In the genomic region with DNA sequence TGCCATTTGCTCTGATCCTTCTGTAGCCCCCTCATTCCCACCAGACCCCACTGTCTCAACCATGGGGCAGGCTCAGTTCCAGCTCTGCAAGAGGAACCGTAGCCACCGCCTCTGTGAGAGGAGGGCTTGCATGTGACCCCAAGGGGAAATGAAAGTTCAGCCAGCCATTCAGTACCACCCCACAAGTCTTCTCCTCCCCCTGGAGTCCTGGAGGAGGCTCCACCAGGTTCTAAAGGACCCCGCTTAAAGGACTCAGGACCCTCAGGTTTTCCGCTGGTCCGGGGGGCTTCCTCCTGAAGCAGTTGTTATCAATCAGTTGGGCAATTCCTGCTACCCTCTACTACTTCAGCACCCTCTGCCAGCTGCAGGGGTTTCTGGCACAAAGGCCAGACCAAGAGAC, we compare ENCODE assay signal across 10 mouse cellular contexts. TPM values are rescaled to one million over a fixed set of nuclear protein-coding genes. Genes with fewer than 3 reads are reported as not detected.
DNase-seq lines count a peak whose midpoint lies in the region; ATAC-seq and TF ChIP-seq lines count a peak whose summit lies in the region.
"Had no signal": no experiment of that assay in that cellular context is flagged by ENCODE, and none has a peak within 500 bp of the region (broad histone marks: within the 10 kb centered on the region; RNA-seq: fewer than 3 reads in every experiment).

No protein-coding gene starts in this region.

- no peak overlapping the region for H3K4me2 ChIP-seq in hindbrain, embryonic 12.5 days (replicated peaks)
- H3K4me2 ChIP-seq in hindbrain, embryonic 14.5 days (replicated peaks) = no peak overlapping the region
- peak overlapping the region; percentile 15; the same call in 1 of the 2 replicates for H3K4me2 ChIP-seq in limb, embryonic 12.5 days
- H3K4me2 ChIP-seq in midbrain, embryonic 16.5 days (ENCODE audit: low read length) = no peak overlapping the region; the same call in 1 of the 2 replicates
- no peak overlapping the region for H3K4me2 ChIP-seq in kidney, embryonic 15.5 days
- H3K4me2 ChIP-seq: lung, embryonic 15.5 days had no signal

- H3K36me3 ChIP-seq in hindbrain, embryonic 12.5 days = no peaks in the 10 kb centered on the region
- H3K36me3 ChIP-seq in hindbrain, embryonic 14.5 days (replicated peaks; ENCODE audit: control insufficient read depth, insufficient read depth) = no peaks in the 10 kb centered on the region
- no peaks in the 10 kb centered on the region for H3K36me3 ChIP-seq in limb, embryonic 12.5 days
- no peaks in the 10 kb centered on the region for H3K36me3 ChIP-seq in midbrain, embryonic 16.5 days (ENCODE audit: control insufficient read depth, insufficient read depth, low read length)
- H3K36me3 ChIP-seq in kidney, embryonic 15.5 days = no peaks in the 10 kb centered on the region
- H3K36me3 ChIP-seq: lung, embryonic 15.5 days had no signal

- H3K27me3 ChIP-seq in hindbrain, embryonic 12.5 days = peaks cover 8% of the 10 kb centered on the region
- H3K27me3 ChIP-seq in hindbrain, embryonic 14.5 days (ENCODE audit: control insufficient read depth, insufficient read depth, low read length) = no peaks in the 10 kb centered on the region
- peaks cover 19% of the 10 kb centered on the region for H3K27me3 ChIP-seq in limb, embryonic 12.5 days
- no peaks in the 10 kb centered on the region for H3K27me3 ChIP-seq in midbrain, embryonic 16.5 days (ENCODE audit: control insufficient read depth, insufficient read depth, low read depth, low read length)
- peaks cover 28% of the 10 kb centered on the region for H3K27me3 ChIP-seq in kidney, embryonic 15.5 days

- 54% methylated on average over 5 of the region's 5 CpGs for WGBS in hindbrain, embryonic 12.5 days
- WGBS in hindbrain, embryonic 14.5 days = 65% methylated on average over 5 of the region's 5 CpGs
- WGBS in limb, embryonic 12.5 days = 58% methylated on average over 5 of the region's 5 CpGs
- 44% methylated on average over 5 of the region's 5 CpGs for WGBS in midbrain, embryonic 16.5 days
- 54% methylated on average over 5 of the region's 5 CpGs for WGBS in kidney, embryonic 15.5 days

- no peak overlapping the region for H3K27ac ChIP-seq in hindbrain, embryonic 12.5 days
- no peak overlapping the region for H3K27ac ChIP-seq in hindbrain, embryonic 14.5 days
- H3K27ac ChIP-seq in cortical plate, adult 2 months (ENCODE audit: insufficient read depth, low read length) = peak overlapping the region; percentile 43; the same call in 1 of the 2 replicates
- no peak overlapping the region for H3K27ac ChIP-seq in limb, embryonic 12.5 days
- peak overlapping the region; percentile 38; the same call in 1 of the 2 replicates for H3K27ac ChIP-seq in midbrain, embryonic 16.5 days (ENCODE audit: low read length)
- no peak overlapping the region for H3K27ac ChIP-seq in kidney, embryonic 15.5 days
- H3K27ac ChIP-seq: lung, embryonic 15.5 days had no signal

- peaks cover 28% of the 10 kb centered on the region for H3K4me1 ChIP-seq in hindbrain, embryonic 12.5 days
- no peaks in the 10 kb centered on the region for H3K4me1 ChIP-seq in hindbrain, embryonic 14.5 days (replicated peaks; ENCODE audit: control insufficient read depth, insufficient read depth, low read length)
- H3K4me1 ChIP-seq in cortical plate, adult 2 months (ENCODE audit: control insufficient read depth, insufficient read depth, low read length) = peaks cover 4% of the 10 kb centered on the region
- H3K4me1 ChIP-seq in limb, embryonic 12.5 days (replicated peaks) = peaks cover 49% of the 10 kb centered on the region
- peaks cover 25% of the 10 kb centered on the region for H3K4me1 ChIP-seq in midbrain, embryonic 16.5 days (ENCODE audit: control insufficient read depth, insufficient read depth, low read length)
- peaks cover 36% of the 10 kb centered on the region for H3K4me1 ChIP-seq in kidney, embryonic 15.5 days

- H3K9me3 ChIP-seq in hindbrain, embryonic 12.5 days (replicated peaks) = no peaks in the 10 kb centered on the region
- no peaks in the 10 kb centered on the region for H3K9me3 ChIP-seq in hindbrain, embryonic 14.5 days (ENCODE audit: control insufficient read depth, low read length)
- H3K9me3 ChIP-seq in limb, embryonic 12.5 days = no peaks in the 10 kb centered on the region
- no peaks in the 10 kb centered on the region for H3K9me3 ChIP-seq in midbrain, embryonic 16.5 days (replicated peaks; ENCODE audit: control insufficient read depth, low read length, poor library complexity, severe bottlenecking)
- no peaks in the 10 kb centered on the region for H3K9me3 ChIP-seq in kidney, embryonic 15.5 days (replicated peaks)
- H3K9me3 ChIP-seq: lung, embryonic 15.5 days had no signal

- no peak overlapping the region for H3K4me3 ChIP-seq in hindbrain, embryonic 12.5 days
- H3K4me3 ChIP-seq in hindbrain, embryonic 14.5 days (replicated peaks; ENCODE audit: low read length) = no peak overlapping the region
- no peak overlapping the region for H3K4me3 ChIP-seq in cortical plate, adult 2 months (ENCODE audit: insufficient read depth, low read length)
- H3K4me3 ChIP-seq in limb, embryonic 12.5 days (replicated peaks) = no peak overlapping the region
- no peak overlapping the region for H3K4me3 ChIP-seq in midbrain, embryonic 16.5 days (ENCODE audit: low read depth, low read length)
- H3K4me3 ChIP-seq in kidney, embryonic 15.5 days (replicated peaks) = no peak overlapping the region
- H3K4me3 ChIP-seq: lung, embryonic 15.5 days had no signal

- TF ChIP-seq CTCF in cortical plate, adult 2 months (IDR thresholded peaks at IDR 0.05; ENCODE audit: extremely low read depth, insufficient read depth, low read length) = no peak

- DNase-seq in hindbrain, embryonic 14.5 days (ENCODE audit: low spot score) = no peak
- no peak for DNase-seq in thymus, postnatal 0 days (ENCODE audit: low spot score)
- DNase-seq in cerebellum, postnatal 25 days = no peak

- TF ChIP-seq POLR2A in cortical plate, adult 2 months (IDR thresholded peaks at IDR 0.05; ENCODE audit: extremely low read depth, insufficient read depth, low read length) = no peak

- peak overlapping the region; percentile 2; the same call in 1 of the 2 replicates for H3K9ac ChIP-seq in hindbrain, embryonic 12.5 days
- H3K9ac ChIP-seq in hindbrain, embryonic 14.5 days = no peak overlapping the region
- H3K9ac ChIP-seq in limb, embryonic 12.5 days (replicated peaks) = no peak overlapping the region
- H3K9ac ChIP-seq in midbrain, embryonic 16.5 days (ENCODE audit: low read depth, low read length) = no peak overlapping the region
- no peak overlapping the region for H3K9ac ChIP-seq in kidney, embryonic 15.5 days
- H3K9ac ChIP-seq: lung, embryonic 15.5 days had no signal

- ATAC-seq in hindbrain, embryonic 12.5 days (ENCODE audit: low FRiP score) = no peak
- no peak for ATAC-seq in hindbrain, embryonic 14.5 days (ENCODE audit: low FRiP score)
- no peak for ATAC-seq in limb, embryonic 12.5 days (ENCODE audit: insufficient number of reproducible peaks, insufficient read depth, low FRiP score, low TSS enrichment, low read depth)
- no peak for ATAC-seq in midbrain, embryonic 16.5 days
- ATAC-seq in kidney, embryonic 15.5 days (replicated peaks; ENCODE audit: low FRiP score) = no peak
- ATAC-seq: intestine, embryonic 16.5 days had no signal

RNA-seq across cellular contexts. Expression of gene Zfp385a, which starts 6.2 kb away (rescaled TPM):
- polyA plus RNA-seq in hindbrain, embryonic 12.5 days (2016; fragmentation: Nextera tagmentation; extraction: Ambion mirVana) = 20.5 and 23.8 TPM in 2 replicates
- polyA plus RNA-seq in hindbrain, embryonic 14.5 days (2014; fragmentation: Nextera tagmentation; extraction: Ambion mirVana) = 25.7 and 25.9 TPM in 2 replicates
- polyA plus RNA-seq in cortical plate, adult 2 months (2012; rRNA removed) = 42.3 and 45.2 TPM in 2 replicates
- polyA plus RNA-seq in limb, embryonic 12.5 days (2016; fragmentation: Nextera tagmentation; extraction: Ambion mirVana) = 11.2 and 13.3 TPM in 2 replicates
- 20.1 and 22.7 TPM in 2 replicates for polyA plus RNA-seq in midbrain, embryonic 16.5 days (2015; fragmentation: Nextera tagmentation; extraction: Ambion mirVana)
- polyA plus RNA-seq in thymus, postnatal 0 days (2015; fragmentation: Nextera tagmentation; extraction: Ambion mirVana) = 5.0 and 6.0 TPM in 2 replicates
- polyA plus RNA-seq in kidney, embryonic 15.5 days (2015; fragmentation: Nextera tagmentation; extraction: Ambion mirVana) = 12.5 and 14.4 TPM in 2 replicates

RNA-seq across cellular contexts. Expression of gene Gpr84, which starts 23.3 kb away (rescaled TPM):
- 0.36 and 0.51 TPM in 2 replicates for polyA plus RNA-seq in hindbrain, embryonic 12.5 days (2016; fragmentation: Nextera tagmentation; extraction: Ambion mirVana)
- polyA plus RNA-seq in hindbrain, embryonic 14.5 days (2014; fragmentation: Nextera tagmentation; extraction: Ambion mirVana) = 0.12 and 0.39 TPM in 2 replicates
- polyA plus RNA-seq in cortical plate, adult 2 months (2012; rRNA removed) = 0.98 and 1.2 TPM in 2 replicates
- 0.31 and 0.44 TPM in 2 replicates for polyA plus RNA-seq in limb, embryonic 12.5 days (2016; fragmentation: Nextera tagmentation; extraction: Ambion mirVana)
- 0.40 and 0.64 TPM in 2 replicates for polyA plus RNA-seq in midbrain, embryonic 16.5 days (2015; fragmentation: Nextera tagmentation; extraction: Ambion mirVana)
- polyA plus RNA-seq in thymus, postnatal 0 days (2015; fragmentation: Nextera tagmentation; extraction: Ambion mirVana) = 0.06 TPM in 1 of 2 replicates, not detected in the other
- 0.42 and 0.48 TPM in 2 replicates for polyA plus RNA-seq in kidney, embryonic 15.5 days (2015; fragmentation: Nextera tagmentation; extraction: Ambion mirVana)

RNA-seq across cellular contexts. Expression of gene Itga5, which starts 32.8 kb away (rescaled TPM):
- polyA plus RNA-seq in hindbrain, embryonic 12.5 days (2016; fragmentation: Nextera tagmentation; extraction: Ambion mirVana) = 26.8 and 27.0 TPM in 2 replicates
- polyA plus RNA-seq in hindbrain, embryonic 14.5 days (2014; fragmentation: Nextera tagmentation; extraction: Ambion mirVana) = 7.7 and 8.1 TPM in 2 replicates
- 2.4 and 3.8 TPM in 2 replicates for polyA plus RNA-seq in cortical plate, adult 2 months (2012; rRNA removed)
- polyA plus RNA-seq in limb, embryonic 12.5 days (2016; fragmentation: Nextera tagmentation; extraction: Ambion mirVana) = 45.1 and 50.5 TPM in 2 replicates
- polyA plus RNA-seq in midbrain, embryonic 16.5 days (2015; fragmentation: Nextera tagmentation; extraction: Ambion mirVana) = 5.8 and 7.4 TPM in 2 replicates
- 9.6 and 10.5 TPM in 2 replicates for polyA plus RNA-seq in thymus, postnatal 0 days (2015; fragmentation: Nextera tagmentation; extraction: Ambion mirVana)
- 32.8 and 41.3 TPM in 2 replicates for polyA plus RNA-seq in kidney, embryonic 15.5 days (2015; fragmentation: Nextera tagmentation; extraction: Ambion mirVana)

Comparison
In these comparisons a context has a peak if more than half of its experiments do, and no peak if none do; other contexts are left out.
1. H3K27ac ChIP-seq: peak in cortical plate, adult 2 months (single experiment) and midbrain, embryonic 16.5 days (single experiment); none in hindbrain, embryonic 12.5 days (single experiment), hindbrain, embryonic 14.5 days (single experiment), limb, embryonic 12.5 days (single experiment) and kidney, embryonic 15.5 days (single experiment).